In the genomic region with DNA sequence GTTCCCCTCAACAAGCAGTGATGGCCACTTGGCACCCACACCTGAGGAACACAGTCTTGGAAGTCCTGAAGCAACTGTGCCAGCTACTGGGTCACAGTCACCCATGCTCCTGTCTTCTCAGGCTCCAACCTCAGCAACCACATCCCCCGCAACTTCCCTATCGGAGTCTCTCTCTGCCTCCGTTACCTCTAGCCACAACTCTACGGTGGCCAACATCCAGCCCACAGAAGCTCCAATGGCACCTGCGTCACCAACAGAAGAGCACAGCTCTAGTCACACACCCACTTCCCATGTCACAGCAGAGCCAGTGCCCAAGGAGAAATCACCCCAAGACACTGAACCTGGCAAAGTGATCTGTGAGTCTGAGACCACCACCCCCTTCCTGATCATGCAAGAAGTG, we compare ENCODE assay signal across 20 mouse cellular contexts.
DNase-seq lines count a peak whose midpoint lies in the region; ATAC-seq lines count a peak whose summit lies in the region.
"Had no signal": no experiment of that assay in that cellular context is flagged by ENCODE, and none has a peak within 500 bp of the region (broad histone marks: within the 10 kb centered on the region; RNA-seq: fewer than 3 reads in every experiment).

No protein-coding gene starts in this region.

- no peaks in the 10 kb centered on the region for H3K27me3 ChIP-seq in hindbrain, embryonic 10.5 days (ENCODE audit: insufficient read depth, poor library complexity, severe bottlenecking)
- H3K27me3 ChIP-seq: embryonic facial prominence, embryonic 12.5 days; forebrain, embryonic 13.5 days; forebrain, embryonic 15.5 days had no signal

- no peaks in the 10 kb centered on the region for H3K9me3 ChIP-seq in hindbrain, embryonic 10.5 days
- H3K9me3 ChIP-seq: embryonic facial prominence, embryonic 10.5 days; embryonic facial prominence, embryonic 12.5 days; forebrain, embryonic 13.5 days; forebrain, embryonic 15.5 days had no signal

- WGBS in hindbrain, embryonic 10.5 days = 94% methylated on average over 5 of the region's 5 CpGs

- H3K4me1 ChIP-seq in hindbrain, embryonic 10.5 days (replicated peaks) = no peaks in the 10 kb centered on the region
- H3K4me1 ChIP-seq: forebrain, embryonic 13.5 days; forebrain, embryonic 15.5 days had no signal

- peak; percentile 83 for ATAC-seq in common myeloid progenitor, adult 5-6 weeks (replicated peaks; ENCODE audit: low read depth, poor library complexity, severe bottlenecking)
- ATAC-seq in hematopoietic stem cell, adult 5-6 weeks (replicated peaks in 1 of 2; ENCODE audit: insufficient read depth in 1 of 2, low FRiP score in 2 of 2, low TSS enrichment in 1 of 2, low read depth in 1 of 2, poor library complexity in 2 of 2, severe bottlenecking in 2 of 2) = peak; percentile 87 to 92
- peak; percentile 82 for ATAC-seq in megakaryocyte progenitor cell, adult 5-6 weeks (replicated peaks; ENCODE audit: poor library complexity)
- ATAC-seq: forebrain, embryonic 13.5 days; forebrain, embryonic 15.5 days; forebrain, postnatal 0 days had no signal

- H3K27ac ChIP-seq in hindbrain, embryonic 10.5 days = no peak overlapping the region
- H3K27ac ChIP-seq: embryonic facial prominence, embryonic 10.5 days; embryonic facial prominence, embryonic 12.5 days; forebrain, embryonic 13.5 days; forebrain, embryonic 15.5 days had no signal

- no peaks in the 10 kb centered on the region for H3K36me3 ChIP-seq in hindbrain, embryonic 10.5 days
- H3K36me3 ChIP-seq: forebrain, embryonic 15.5 days had no signal

- peak; percentile 11 for DNase-seq in thymus, postnatal 4 days
- DNase-seq in thymus, postnatal 14 days = no peak
- no peak for DNase-seq in cerebellum, adult 11-12 months
- DNase-seq in hindbrain, embryonic 10.5 days (ENCODE audit: low spot score) = no peak
- DNase-seq in cerebellum, adult 9-11 months = no peak
- DNase-seq: adrenal gland, adult 2 months; adrenal gland, postnatal 10 days; adrenal gland, postnatal 25 days; cerebellum, adult 18-20 months; cerebellum, adult 8-10 months; cerebellum, postnatal 14 days; cerebellum, postnatal 36 days; forebrain, postnatal 0 days had no signal

- H3K4me3 ChIP-seq in hindbrain, embryonic 10.5 days = no peak overlapping the region
- H3K4me3 ChIP-seq: embryonic facial prominence, embryonic 10.5 days; embryonic facial prominence, embryonic 12.5 days; forebrain, embryonic 13.5 days; forebrain, embryonic 15.5 days had no signal
